Mouse (Mus musculus): ENCODE measurements at regions not wholly inside any gene's neighbourhood (a gene's known extent, or its start where the extent isn't known, plus 50 kb on each side); places are given as distances from the start of the nearest gene placed in this dataset.
"Not testable (repeated sequence)": the region's sequence is repeated elsewhere in the genome, so short reads cannot be mapped to it uniquely, and the experiment has no call there.

- WGBS: 39% methylated on average over 7 of the region's 7 CpGs
- no peak for TF ChIP-seq CTCF (IDR thresholded peaks at IDR 0.05; ENCODE audit: low read depth)
- Histone ChIP-seq H3K36me3 (ENCODE audit: control insufficient read depth, insufficient read depth) (no peaks in the 10 kb centered on the region), H3K4me3 (ENCODE audit: low read depth, low read length) (no peak overlapping the region), H3K4me1 (replicated peaks; ENCODE audit: control insufficient read depth, insufficient read depth, low read length) (no peaks in the 10 kb centered on the region), H3K27me3 (replicated peaks; ENCODE audit: control insufficient read depth, insufficient read depth, low read length) (no peaks in the 10 kb centered on the region), H3K4me2 (replicated peaks; ENCODE audit: low read depth) (no peak overlapping the region), H3K9me3 (ENCODE audit: control insufficient read depth) (no peaks in the 10 kb centered on the region), H3K27ac (ENCODE audit: low read depth, low read length) (no peak overlapping the region), H3K9ac (ENCODE audit: low read depth, low read length) (no peak overlapping the region)
- no peak for ATAC-seq
These were observed 230.8 kb downstream of the Cd109 start for GRCm38 (mm10) chr9:78846110-78846509.

GRCm38 (mm10) chr9:78847890-78848563 is 232.7 kb downstream of the Cd109 start:
- ATAC-seq: no peak
- H3K27me3 ChIP-seq (replicated peaks; ENCODE audit: control insufficient read depth, insufficient read depth, low read length): no peaks in the 10 kb centered on the region
- 80% methylated on average over 9 of the region's 9 CpGs for WGBS
- no peak overlapping the region for H3K4me3 ChIP-seq (ENCODE audit: low read depth, low read length)
- no peaks in the 10 kb centered on the region for H3K4me1 ChIP-seq (replicated peaks; ENCODE audit: control insufficient read depth, insufficient read depth, low read length)
- H3K36me3 ChIP-seq (ENCODE audit: control insufficient read depth, insufficient read depth): no peaks in the 10 kb centered on the region
- no peak overlapping the region for H3K27ac ChIP-seq (ENCODE audit: low read depth, low read length)
- H3K9ac ChIP-seq (ENCODE audit: low read depth, low read length): no peak overlapping the region
- no peak for TF ChIP-seq CTCF (IDR thresholded peaks at IDR 0.05; ENCODE audit: low read depth)
- no peaks in the 10 kb centered on the region for H3K9me3 ChIP-seq (ENCODE audit: control insufficient read depth)
- no peak overlapping the region for H3K4me2 ChIP-seq (replicated peaks; ENCODE audit: low read depth)

GRCm38 (mm10) chr9:78848564-78848893 is 233.2 kb downstream of the Cd109 start:
- H3K36me3 ChIP-seq (ENCODE audit: control insufficient read depth, insufficient read depth); H3K4me3 ChIP-seq (ENCODE audit: low read depth, low read length); H3K9ac ChIP-seq (ENCODE audit: low read depth, low read length); ATAC-seq; H3K9me3 ChIP-seq (ENCODE audit: control insufficient read depth); H3K4me2 ChIP-seq (replicated peaks; ENCODE audit: low read depth); H3K4me1 ChIP-seq (replicated peaks; ENCODE audit: control insufficient read depth, insufficient read depth, low read length); H3K27me3 ChIP-seq (replicated peaks; ENCODE audit: control insufficient read depth, insufficient read depth, low read length); H3K27ac ChIP-seq (ENCODE audit: low read depth, low read length): not testable (repeated sequence)
- 55% methylated on average over 1 of the region's 1 CpGs for WGBS

- WGBS: 96% methylated on average over 1 of the region's 1 CpGs
- Histone ChIP-seq H3K36me3 (ENCODE audit: control insufficient read depth, insufficient read depth) (no peaks in the 10 kb centered on the region), H3K9ac (ENCODE audit: low read depth, low read length) (no peak overlapping the region), H3K27ac (ENCODE audit: low read depth, low read length) (no peak overlapping the region), H3K4me2 (replicated peaks; ENCODE audit: low read depth) (no peak overlapping the region), H3K4me3 (ENCODE audit: low read depth, low read length) (no peak overlapping the region), H3K4me1 (replicated peaks; ENCODE audit: control insufficient read depth, insufficient read depth, low read length) (no peaks in the 10 kb centered on the region), H3K9me3 (ENCODE audit: control insufficient read depth) (no peaks in the 10 kb centered on the region), H3K27me3 (replicated peaks; ENCODE audit: control insufficient read depth, insufficient read depth, low read length) (no peaks in the 10 kb centered on the region)
- TF ChIP-seq CTCF (IDR thresholded peaks at IDR 0.05; ENCODE audit: low read depth): no peak
- ATAC-seq: no peak
These were observed 241.6 kb downstream of the Cd109 start for GRCm38 (mm10) chr9:78856981-78857380.

GRCm38 (mm10) chr9:78859956-78860355 is 244.6 kb downstream of the Cd109 start:
- WGBS: 81% methylated on average over 2 of the region's 2 CpGs
- no peak overlapping the region for H3K27ac ChIP-seq (ENCODE audit: low read depth, low read length)
- H3K9me3 ChIP-seq (ENCODE audit: control insufficient read depth): no peaks in the 10 kb centered on the region
- no peak overlapping the region for H3K4me2 ChIP-seq (replicated peaks; ENCODE audit: low read depth)
- H3K4me1 ChIP-seq (replicated peaks; ENCODE audit: control insufficient read depth, insufficient read depth, low read length): no peaks in the 10 kb centered on the region
- H3K36me3 ChIP-seq (ENCODE audit: control insufficient read depth, insufficient read depth): no peaks in the 10 kb centered on the region
- H3K9ac ChIP-seq (ENCODE audit: low read depth, low read length): no peak overlapping the region
- TF ChIP-seq CTCF (IDR thresholded peaks at IDR 0.05; ENCODE audit: low read depth): no peak
- ATAC-seq: no peak
- H3K27me3 ChIP-seq (replicated peaks; ENCODE audit: control insufficient read depth, insufficient read depth, low read length): no peaks in the 10 kb centered on the region
- no peak overlapping the region for H3K4me3 ChIP-seq (ENCODE audit: low read depth, low read length)

- Histone ChIP-seq H3K9me3 (ENCODE audit: control insufficient read depth) (no peaks in the 10 kb centered on the region), H3K9ac (ENCODE audit: low read depth, low read length) (no peak overlapping the region), H3K4me1 (replicated peaks; ENCODE audit: control insufficient read depth, insufficient read depth, low read length) (no peaks in the 10 kb centered on the region), H3K4me2 (replicated peaks; ENCODE audit: low read depth) (no peak overlapping the region), H3K27ac (ENCODE audit: low read depth, low read length) (no peak overlapping the region), H3K4me3 (ENCODE audit: low read depth, low read length) (no peak overlapping the region), H3K27me3 (replicated peaks; ENCODE audit: control insufficient read depth, insufficient read depth, low read length) (no peaks in the 10 kb centered on the region), H3K36me3 (ENCODE audit: control insufficient read depth, insufficient read depth) (no peaks in the 10 kb centered on the region)
- TF ChIP-seq CTCF (IDR thresholded peaks at IDR 0.05; ENCODE audit: low read depth): no peak
- WGBS: 65% methylated on average over 2 of the region's 2 CpGs
- ATAC-seq: no peak
These were observed 257.2 kb downstream of the Cd109 start for GRCm38 (mm10) chr9:78872561-78872960.
